Mouse (Mus musculus): Measurements from ENCODE around the gene Hectd1.

Hectd1 gene

DNA sequence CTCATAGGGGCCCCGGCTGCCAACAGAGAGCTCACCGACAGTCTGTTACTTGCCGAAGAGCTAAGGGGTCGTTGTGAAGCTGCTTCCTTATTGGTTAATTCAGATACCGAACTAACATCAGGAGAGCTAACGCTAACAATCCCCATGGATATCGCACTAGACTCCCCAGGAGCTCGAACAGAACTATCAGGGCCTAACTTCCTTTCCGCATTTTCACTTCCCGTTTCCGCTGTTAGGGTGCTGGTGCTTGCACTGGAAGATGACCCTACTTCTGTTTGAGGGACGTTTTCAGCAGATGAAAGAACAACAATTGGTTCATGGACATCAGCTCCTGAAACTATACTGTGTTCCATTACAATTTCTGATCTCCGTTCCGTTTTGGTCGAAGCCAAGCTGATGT lies 60.6 kb downstream of the Hectd1 start:
- DNase-seq (ENCODE audit: low spot score), result no peak

GRCm38 (mm10) chr12:51767454-51767853 lies 61.9 kb downstream of the Hectd1 start:
- DNase-seq (ENCODE audit: low spot score), result no peak

GRCm38 (mm10) chr12:51759374-51759773 lies 70.0 kb downstream of the Hectd1 start:
- no peak for DNase-seq (ENCODE audit: low spot score)

GRCm38 (mm10) chr12:51756599-51756961 lies 72.8 kb downstream of the Hectd1 start:
- no peak for DNase-seq (ENCODE audit: low spot score)

DNA sequence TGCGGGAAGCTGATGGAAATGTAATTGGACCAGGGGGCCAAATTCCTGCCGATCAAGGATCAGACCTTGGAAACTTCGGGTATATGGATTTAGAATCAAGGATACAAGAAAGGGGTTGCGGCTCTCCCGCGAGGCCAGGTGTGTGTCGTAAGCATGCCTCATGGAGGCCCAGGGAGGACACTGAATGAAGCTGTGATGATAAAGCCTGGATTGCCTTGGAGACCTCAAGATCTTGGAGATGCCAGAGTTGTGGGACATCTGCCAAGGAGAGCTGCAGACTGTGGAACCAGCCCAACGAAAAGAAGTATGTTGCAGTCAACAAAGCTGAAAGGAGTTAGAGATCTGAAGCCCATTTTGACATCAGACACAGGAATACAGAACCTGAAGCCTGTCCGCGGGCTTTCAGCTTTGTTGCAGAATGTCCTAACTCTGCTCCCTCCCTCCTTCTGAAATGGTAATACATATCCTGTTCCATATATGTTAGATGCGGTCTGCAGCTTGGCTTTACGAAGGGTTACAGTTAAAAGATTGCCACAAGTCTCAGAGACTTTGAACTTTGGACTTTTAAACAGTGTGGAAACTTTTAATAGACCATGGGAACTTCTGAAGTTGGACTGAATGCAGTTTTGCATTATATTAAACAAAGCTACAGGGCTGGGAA lies 73.3 kb downstream of the Hectd1 start:
- DNase-seq (ENCODE audit: low spot score), result peak; percentile 14

GRCm38 (mm10) chr12:51747348-51747747 lies 82.0 kb downstream of the Hectd1 start:
- no peak for DNase-seq (ENCODE audit: low spot score)

GRCm38 (mm10) chr12:51744957-51745356 lies 84.4 kb downstream of the Hectd1 start:
- DNase-seq (ENCODE audit: low spot score), result no peak

- peak; percentile 30 for DNase-seq (ENCODE audit: low spot score)
These were observed 87.6 kb downstream of the Hectd1 start for GRCm38 (mm10) chr12:51741690-51742089.

DNA sequence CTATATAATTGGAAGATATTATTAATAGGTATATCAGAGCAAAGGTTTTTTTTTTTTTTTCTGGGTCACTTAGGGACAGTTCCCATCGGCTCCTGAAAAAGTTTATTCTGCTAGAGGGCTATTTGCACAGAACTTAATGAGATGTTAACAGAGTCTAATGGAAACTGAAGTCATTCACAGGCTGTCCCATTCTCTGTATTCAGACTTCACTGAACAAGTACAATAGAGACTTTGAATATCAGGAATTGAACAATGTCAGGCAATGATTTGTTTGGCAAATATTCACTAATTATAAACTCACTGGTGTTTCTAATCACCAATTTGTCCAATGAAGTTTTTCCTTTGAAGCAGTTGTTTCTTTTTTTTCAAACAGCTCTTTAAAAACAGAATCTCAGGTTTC lies 92.5 kb downstream of the Hectd1 start:
- no peak for DNase-seq (ENCODE audit: low spot score)

GRCm38 (mm10) chr12:51736381-51736780 lies 93.0 kb downstream of the Hectd1 start:
- no peak for DNase-seq (ENCODE audit: low spot score)

DNA sequence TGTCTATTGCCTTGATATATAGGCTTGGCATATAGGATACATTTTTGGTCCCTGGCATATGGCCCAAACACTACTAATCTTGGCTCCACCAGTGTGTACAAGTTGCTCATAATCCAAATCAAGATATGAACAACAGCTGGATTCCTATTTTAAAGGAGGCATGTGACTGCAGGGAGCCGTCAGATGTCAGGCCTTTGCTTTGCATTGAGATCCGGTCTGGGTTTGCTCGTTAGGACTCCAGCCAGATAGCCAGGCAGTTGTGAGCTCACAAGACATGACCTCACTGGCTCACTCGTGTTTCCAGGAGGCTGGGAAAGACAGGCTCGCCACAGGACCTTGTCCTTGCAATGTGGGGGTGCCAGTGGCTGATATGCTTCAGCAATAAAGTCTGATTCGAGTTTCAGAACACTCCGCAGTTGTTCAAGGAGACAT lies 93.5 kb downstream of the Hectd1 start:
- DNase-seq (ENCODE audit: low spot score), result peak; percentile 10

- DNase-seq (ENCODE audit: low spot score), result no peak
These were observed 94.6 kb downstream of the Hectd1 start for GRCm38 (mm10) chr12:51734605-51735211.

GRCm38 (mm10) chr12:51729827-51730226 lies 99.5 kb downstream of the Hectd1 start:
- DNase-seq (ENCODE audit: low spot score), result no peak

DNA sequence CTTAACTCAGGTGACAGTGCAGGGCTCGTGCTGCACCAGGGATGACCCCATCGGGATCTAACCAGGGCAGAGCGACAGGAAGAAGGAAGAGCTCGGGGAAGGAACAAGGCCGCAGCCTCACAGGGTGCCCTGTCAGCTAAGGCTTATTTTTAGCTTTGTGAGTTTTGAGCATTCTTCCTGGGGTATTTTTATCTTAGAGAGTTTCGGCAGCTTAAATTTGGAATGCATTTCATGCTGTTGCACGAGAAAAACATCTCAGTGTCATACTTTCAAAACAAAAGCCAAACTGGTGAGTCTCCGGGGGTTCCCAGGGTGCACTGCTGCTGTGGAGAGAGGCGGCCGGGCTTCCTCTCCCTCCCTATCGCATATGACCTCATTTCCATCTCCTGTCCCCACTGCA lies 100.3 kb downstream of the Hectd1 start:
- no peak for DNase-seq (ENCODE audit: low spot score)

GRCm38 (mm10) chr12:51721836-51722235 lies 107.5 kb downstream of the Hectd1 start:
- no peak for DNase-seq (ENCODE audit: low spot score)

GRCm38 (mm10) chr12:51718617-51719016 lies 110.7 kb downstream of the Hectd1 start:
- no peak for DNase-seq (ENCODE audit: low spot score)

DNA sequence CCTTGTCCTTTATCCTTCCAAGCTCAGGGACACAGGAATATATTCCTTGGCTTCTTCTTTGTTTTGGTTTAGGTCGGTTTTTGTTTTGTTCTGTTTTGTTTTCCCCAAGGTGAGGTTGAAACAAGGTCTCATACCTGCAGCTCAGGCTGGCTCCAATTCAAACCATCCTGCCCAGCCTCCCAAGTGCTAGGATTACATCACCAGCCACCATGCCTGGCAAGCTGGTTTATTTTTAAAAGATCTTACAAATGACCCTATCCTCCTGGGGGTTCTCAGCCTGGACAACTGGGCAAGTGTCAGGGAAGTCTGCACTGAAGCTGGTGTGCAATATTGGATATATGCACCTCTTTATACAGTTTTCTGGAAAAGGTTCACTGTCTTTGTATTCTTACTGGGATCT lies 116.7 kb downstream of the Hectd1 start:
- peak; percentile 42 for DNase-seq (ENCODE audit: low spot score)

- no peak for DNase-seq (ENCODE audit: low spot score)
These were observed 119.2 kb downstream of the Hectd1 start for GRCm38 (mm10) chr12:51710154-51710553.

- DNase-seq (ENCODE audit: low spot score), result no peak
These were observed 119.6 kb downstream of the Hectd1 start for GRCm38 (mm10) chr12:51709741-51710140.

DNA sequence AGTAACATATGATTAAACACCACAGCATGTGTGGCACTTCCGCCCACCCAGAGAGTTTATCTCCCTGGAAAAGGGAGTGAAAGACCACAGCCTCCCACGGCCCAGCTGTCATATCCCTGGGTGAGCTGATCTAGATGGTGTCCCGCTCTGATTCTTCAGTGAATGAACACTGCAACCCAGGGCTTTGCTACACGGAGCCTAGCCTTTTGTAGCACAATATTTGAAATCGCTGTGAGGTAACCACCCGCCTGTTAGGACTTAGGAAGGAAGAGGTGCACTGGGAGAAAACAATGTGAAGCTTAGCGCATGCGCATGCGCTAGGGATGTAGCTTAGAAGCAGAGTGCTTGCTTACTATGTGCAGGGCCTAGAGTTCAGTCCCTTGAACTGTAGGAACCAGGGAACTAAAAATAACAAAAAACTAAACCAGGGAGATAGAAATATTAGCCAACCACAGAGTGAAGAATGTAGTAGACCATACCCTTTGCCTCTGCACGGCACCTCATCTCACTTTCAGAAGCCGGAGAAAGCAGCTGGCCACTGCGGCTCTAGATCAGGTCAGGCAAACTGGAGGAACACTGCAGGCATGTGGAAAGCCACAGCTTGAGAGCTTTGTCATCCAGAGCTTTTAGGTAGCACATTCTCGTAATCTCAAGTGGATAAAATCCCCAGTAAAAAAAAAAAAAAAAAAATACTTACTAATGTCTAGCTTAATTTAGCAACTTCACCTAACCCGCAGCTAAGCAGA lies 120.2 kb downstream of the Hectd1 start:
- DNase-seq (ENCODE audit: low spot score), result no peak

GRCm38 (mm10) chr12:51706673-51707235 lies 122.6 kb downstream of the Hectd1 start:
- no peak for DNase-seq (ENCODE audit: low spot score)

GRCm38 (mm10) chr12:51705778-51706177 lies 123.6 kb downstream of the Hectd1 start:
- no peak for DNase-seq (ENCODE audit: low spot score)

GRCm38 (mm10) chr12:51704572-51704971 lies 124.8 kb downstream of the Hectd1 start:
- no peak for DNase-seq (ENCODE audit: low spot score)

All from adipocyte (in vitro differentiated cells).